Mouse (Mus musculus): ENCODE measurements around the gene Pam.
"Not testable (repeated sequence)": the region's sequence is repeated elsewhere in the genome, so short reads cannot be mapped to it uniquely, and the experiment has no call there.

Pam gene

DNA sequence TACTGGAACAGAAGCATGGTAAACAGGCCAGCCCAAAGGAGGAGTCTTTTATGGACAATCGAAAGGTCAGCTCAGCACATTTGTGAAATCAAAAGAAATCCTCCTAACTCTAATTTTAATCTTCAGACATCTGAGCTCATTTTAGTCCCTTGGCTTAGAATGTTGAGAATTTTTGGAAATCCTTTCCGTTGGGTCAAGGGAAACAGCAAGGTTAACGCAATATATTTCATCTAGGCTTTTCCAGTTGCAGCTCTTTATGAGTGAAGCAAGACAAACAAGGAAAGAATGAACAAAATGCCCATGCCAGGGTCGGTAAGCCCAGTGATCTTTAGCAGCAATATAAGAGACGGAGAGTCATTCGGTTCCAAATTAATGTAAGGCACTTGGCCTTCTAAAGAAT lies 135.3 kb downstream of the Pam start:
- no peak for DNase-seq

DNA sequence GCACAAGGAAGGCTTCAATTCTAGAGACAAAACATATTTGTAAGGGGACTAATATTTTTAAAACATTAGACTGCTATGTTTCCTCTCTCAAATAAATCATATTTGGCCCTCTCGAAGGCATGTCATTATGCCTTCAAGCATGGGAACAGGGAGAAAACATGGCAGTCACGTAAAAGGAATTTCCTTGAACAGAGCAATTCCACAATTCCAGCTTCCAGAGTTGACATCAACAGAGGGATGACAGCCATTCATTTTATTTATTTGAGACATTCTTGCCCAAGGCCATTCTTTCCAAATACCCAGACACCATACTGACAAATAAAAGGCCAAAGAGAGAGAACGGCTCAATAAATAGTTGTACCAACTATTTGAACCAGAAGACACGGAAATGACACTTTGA lies 136.7 kb downstream of the Pam start:
- DNase-seq = no peak

DNA sequence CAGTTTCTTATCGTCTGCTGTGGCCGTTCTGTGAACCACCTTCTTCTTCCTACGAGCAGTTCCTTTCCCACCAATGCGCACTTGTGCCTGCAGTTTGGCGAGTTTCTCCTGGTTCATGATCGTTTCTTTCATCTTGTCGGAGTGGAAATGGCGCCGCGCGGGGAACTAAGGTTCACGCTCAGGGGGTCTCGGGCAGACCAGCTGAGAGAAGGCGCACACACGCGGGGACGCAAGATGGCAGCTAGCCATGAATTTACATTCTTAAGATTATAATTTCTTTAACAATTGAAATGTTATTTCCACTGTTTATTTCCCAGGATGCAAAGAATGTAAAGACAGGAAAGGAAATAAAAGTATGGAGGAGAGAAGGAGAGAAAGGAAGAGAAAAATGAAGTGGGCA lies 146.2 kb downstream of the Pam start:
- DNase-seq = not testable (repeated sequence)

DNA sequence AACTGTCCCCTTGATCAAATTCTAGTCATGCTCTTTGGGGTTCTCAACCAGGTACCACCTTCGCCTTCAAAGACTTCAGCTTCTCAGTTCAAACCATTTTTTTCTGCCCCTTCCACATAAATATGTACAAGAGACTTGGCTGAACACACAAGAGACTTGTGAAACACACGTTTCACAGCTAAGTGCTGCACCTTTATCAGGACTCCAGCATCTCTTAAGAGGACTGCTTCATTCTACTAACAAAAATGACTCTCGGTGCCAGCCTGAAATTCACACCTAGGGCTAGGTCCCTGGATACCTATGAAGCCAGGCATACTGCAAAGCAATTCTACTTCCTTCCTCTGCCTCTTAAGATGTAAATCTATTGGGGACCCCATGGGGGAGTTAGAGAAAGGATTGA lies 148.3 kb downstream of the Pam start:
- no peak for DNase-seq

DNA sequence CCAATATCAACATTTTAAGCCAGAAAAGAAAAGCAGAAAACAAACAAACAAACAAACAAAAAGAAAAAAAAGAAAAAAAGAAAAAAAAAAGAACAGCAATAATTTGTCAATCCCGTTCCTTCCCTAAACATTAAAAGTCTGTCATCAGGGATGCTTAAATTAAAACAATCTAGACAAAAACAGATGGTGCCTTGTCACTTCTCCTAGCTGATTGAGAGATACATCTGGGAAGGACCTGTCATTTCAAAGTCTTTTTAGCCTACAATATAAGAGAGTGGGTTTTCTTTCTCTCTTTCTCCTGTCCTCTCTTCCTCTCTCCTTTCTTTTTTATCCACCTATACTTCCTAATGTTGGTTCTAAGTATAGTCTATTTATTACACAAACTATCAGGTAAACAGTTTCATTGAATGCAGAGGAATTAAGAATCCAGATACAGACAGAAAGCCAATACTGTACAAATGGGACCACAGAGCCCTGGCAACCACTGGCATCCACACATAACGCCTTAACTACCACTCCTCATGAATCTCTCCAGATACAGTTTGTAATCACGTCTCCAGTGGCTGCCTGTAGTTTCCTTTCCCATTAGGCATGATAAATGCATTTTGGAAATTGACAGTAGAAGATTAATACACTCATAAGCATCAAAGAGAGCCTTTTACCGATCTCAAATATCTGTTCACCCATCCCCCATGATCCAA lies 151.4 kb downstream of the Pam start:
- no peak for DNase-seq

DNA sequence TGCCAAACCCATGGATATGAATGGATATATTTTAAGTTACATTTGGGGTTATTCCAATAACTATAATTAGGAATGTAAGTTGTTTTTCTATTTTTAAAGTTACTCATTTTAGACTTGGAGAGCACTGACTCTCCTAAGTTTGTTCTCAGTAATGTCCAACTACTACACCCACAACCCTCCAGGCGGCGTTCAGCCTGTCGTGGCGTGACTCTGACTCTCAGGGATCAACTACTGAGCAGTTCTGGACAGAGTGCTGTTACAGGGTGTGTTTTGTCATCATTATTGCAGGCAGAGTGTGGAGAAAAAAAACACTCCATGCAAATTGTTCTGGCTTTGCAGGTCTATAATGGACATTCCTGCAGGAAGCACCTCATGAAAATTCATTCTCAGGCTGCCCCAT lies 152.0 kb downstream of the Pam start:
- DNase-seq = no peak

DNA sequence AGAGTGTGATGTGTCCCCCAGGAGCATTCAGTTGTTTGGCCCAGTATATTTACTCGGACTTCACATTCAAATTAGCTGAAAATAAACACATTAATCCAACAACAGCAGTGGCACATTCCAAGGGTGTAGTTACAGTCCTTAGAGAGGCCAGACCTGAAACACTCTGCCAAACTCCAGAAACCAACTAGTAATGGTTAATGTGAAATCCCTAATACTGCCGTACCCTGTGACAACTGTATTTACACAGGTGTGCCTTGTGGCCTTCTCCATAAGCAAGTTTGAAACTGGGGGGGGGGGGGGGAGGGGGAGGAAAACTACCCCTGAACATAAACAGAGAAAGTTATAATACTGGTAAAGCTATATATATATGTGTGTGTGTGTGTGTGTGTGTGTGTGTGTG lies 152.5 kb downstream of the Pam start:
- DNase-seq = no peak

DNA sequence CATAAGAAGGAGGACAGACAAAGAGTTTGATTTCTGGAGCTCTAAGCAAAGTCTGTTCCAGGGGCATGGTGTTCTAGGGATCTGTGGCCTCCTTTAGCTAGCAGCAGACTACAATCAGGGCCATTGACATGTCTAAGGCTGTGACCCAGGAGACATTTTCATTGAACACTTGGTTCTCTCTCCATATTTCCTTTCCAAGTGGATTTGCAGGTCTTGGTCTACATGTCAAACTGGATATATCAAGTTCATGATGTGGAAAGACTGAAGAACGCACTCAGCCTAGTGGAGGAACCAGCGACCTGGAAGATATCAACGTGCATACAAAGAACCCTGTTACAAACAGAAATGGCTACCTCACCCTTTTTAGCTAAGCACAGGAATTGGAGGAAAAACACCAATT lies 156.9 kb downstream of the Pam start:
- DNase-seq = no peak

DNA sequence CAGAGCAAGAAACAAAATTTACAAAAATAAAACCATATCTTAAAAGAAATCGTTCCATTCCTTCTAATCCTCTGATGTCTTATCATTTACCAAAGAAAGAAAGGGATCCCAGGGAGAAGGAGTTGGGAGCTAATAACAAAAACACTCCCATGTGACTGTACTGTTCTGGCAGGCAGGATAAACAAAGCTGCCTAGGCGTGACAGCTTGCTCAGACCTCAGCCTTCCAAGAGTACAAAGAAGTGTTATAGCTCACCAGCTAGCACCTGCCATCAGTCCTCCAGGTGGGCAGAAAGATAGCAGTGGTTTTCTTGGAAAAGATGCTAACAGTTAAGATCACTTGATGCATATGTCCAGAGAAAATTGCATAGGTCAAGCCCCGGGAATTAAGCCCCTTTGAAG lies 157.4 kb downstream of the Pam start:
- DNase-seq = no peak

DNA sequence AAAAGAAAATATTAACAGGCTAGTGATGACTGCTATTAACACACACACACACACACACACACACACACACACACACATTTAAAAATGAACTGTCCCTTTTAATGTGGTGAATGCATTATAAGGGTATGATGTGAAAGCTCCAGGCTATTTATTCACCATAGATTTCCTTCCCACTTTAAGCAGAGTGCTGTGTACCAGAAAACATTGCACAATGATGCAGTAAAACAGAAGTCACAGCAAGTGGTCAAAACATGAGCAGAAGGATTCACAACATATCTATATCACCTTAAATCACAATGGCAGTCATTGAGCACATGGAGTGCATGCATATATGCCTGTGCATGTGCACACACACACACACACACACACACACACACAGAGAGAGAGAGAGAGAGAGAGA lies 160.5 kb downstream of the Pam start:
- no peak for DNase-seq

DNA sequence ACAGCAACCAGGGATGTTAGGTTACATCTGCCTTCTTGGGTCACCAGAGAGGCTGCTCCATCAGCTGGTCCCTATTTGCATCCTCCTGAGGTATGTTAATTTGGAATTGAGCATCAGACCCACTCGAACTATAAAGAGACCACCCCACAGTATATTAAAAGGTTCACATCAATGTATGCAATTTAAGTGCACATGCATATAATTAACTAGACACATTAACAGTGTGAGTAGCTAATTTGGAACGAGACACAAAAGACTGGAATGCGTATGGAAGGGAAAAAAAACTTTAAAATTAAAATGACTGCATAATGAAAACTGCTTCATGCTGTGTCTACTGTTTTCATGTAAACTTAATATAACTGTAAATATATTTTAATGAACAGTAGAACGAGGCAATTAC lies 164.2 kb downstream of the Pam start:
- DNase-seq = no peak

DNA sequence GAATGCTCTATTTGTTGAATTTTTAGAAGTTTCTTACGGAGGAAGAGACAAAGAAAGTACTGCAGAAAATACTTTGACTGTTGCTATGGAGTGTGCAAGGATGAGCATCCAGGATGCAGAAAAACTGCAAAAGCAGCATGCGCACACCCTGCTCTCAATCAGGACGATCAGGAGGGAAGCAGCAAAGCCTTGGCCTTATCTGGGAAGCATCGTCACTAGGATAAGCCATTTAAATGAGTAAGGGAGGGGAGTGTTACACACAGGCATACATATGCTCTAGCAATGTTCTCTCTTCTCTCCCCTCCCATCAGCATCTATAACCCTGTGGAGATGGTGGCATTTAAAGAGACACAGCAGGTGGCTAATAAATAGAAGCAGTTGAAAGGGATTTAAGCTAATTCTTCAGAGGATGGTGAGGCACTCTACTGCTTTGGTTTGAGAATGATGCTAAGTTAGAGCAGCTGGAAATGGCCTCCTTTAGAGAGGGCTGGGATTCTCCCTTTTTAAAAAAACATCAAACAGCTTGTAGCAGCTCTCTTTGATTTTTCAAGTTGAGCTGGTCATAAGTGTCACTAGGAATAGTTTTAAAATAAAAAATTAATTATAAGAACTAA lies 165.9 kb downstream of the Pam start:
- no peak for DNase-seq

DNA sequence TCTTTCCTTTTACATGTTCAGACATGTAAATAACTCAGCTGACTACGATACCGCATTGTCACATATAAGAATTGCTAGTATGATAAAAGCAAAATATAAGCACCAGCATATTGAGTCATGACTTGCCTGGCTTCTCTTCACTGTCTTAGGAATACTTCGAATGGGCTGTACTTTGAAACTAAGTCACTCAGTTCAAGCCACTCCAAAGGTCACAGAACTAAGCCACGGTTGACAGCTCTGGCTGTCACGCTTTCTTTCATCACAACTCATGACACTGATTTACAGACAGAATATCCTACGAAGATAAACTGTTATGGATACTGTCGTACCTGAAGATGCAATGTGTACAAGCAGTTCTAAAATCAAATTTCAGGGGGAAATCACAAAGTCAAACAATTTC lies 168.7 kb downstream of the Pam start:
- DNase-seq = no peak

DNA sequence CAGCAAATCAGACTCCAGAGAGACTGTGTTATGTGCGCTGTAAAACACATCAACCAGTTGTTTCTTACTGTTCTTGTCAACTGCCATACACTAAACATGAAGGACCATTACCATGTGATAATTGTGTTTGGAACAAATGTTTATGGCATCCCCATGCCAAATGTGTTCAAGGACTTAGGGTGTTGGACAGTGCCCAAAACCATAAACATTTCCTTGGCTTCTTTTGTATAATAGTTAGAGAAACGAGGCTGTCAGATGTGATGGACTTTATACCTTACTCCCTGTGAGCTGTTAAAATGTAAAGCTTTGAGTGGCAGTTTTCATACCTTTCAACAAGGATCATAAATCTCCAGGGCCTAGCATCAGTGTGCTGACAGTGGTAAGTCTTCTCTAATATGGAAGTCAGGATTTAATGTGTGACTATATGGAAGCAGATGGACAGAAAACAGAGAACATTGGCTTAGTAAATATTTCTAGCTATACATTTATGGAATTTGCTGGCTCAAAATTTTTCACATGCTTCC lies 169.4 kb downstream of the Pam start:
- no peak for DNase-seq

DNA sequence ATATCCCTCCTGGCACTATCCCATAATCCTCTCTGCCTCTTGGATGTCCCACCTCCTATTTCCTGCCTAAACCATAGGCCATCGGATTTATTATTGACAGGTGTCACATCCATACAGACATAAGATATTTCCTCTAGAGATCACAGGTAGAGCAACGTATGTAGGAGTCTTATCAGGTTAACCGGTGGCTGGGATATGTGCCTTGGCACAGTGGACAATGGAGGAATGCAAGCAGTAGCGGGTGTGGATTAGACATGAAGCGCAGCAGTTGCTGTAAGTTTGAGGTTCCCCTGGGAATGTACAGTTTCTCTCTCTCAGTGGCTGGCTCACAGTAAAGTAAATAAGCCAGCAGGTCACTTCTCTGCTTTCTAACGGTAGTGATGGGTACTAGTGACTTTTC lies 173.1 kb downstream of the Pam start:
- DNase-seq = no peak

DNA sequence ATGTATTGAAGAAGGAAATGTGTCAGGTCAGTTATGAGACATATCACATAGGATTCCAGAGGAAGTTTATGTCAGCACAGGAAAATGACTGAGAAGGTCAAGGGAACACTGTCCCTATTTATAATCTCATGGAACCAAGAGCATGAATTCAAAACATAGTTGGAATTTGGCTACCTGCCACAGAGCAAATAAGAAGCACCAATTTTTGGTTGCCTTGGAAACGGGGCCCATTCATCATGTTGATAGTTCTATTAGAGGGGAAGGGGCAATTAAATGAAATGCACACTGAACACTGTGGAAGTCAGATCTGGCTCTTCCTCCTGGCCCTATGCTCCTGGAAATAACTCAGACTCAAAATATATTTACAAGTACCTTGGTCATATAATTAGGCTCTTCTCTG lies 173.6 kb downstream of the Pam start:
- DNase-seq = no peak

DNA sequence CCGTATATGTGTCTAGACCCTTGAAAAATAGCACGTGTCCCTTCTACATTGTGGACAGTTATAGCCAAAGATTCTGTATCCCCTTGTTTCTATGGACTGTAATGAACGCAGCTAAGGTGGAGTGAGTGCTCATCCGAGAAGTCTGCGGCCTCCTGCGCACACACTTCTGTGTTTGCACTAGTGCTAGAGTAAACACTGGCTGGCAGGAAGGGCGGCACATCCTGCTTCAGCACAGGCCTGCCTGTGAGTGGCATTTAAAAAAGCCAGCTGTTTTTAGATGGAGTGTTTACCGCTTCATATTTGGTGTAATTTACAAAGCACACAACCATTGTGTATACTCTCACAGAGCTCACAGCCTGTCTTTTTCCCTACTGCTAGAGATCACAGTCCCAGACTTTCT lies 177.0 kb downstream of the Pam start:
- no peak for DNase-seq

DNA sequence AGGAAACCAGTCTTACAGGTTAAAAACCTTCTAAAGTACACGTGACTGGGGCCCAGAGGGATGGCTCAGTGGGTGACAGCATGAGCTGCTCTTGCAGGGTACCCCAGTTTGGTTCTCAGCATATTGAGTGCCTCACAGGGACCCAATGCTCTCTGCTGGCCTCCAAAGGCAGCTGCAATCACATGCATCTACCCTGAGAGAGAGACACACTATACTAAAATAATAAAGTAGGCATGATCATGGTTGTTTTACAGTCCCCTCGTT lies 178.5 kb downstream of the Pam start:
- DNase-seq = no peak

DNA sequence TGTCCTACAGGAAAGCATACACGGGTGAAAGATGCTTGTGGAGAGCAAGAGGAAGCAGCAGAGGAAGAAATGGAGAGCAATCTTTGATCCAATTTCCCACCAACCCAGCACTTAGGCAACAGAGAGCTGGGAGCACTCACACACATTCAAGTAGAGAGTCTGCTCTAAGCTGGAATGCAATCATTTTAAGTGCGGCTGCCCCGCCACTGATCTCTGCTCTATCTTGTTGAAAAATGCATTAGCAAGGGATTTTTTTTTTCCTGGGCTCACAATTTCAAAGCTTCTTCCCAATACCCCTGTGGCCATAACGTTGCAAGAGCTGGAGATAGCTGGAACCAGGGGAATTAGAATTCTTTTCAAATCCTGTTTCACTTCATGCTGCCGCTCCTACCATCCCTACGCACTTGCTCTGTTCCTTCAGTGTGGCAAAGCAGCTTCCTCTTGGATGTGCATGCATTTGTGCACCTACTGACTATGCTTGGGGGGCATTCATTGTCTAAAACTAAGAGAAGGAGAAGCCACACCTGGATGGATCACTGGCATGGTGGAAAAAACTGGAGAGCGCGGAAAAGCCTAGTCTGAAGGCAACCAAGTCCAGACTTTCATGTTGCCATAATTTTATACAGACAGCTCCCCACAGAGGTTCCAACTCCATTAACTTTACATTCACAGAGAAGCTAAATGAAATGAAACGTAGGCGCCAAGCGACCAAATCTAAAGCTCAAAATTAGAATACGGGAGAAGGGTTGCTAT lies 179.1 kb downstream of the Pam start:
- no peak for DNase-seq

DNA sequence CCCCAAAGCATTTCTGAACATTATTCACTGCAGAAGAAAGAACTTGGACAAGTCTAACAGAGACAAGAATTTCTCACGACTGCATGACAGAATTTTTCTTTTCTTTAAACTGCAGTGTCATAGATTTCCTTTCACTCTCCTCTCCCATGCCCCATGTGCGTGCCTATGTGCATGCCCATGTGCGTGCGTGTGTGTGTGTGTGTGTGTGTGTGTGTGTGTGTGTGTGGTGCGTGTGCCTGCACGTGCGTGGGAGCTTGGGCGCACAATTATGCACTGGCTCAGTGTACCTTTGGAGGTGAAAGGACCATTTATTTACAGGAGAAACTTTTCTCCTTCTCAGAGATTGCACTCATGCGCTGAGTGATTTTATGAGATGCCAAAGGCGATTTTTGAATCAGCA lies 179.7 kb downstream of the Pam start:
- no peak for DNase-seq

DNA sequence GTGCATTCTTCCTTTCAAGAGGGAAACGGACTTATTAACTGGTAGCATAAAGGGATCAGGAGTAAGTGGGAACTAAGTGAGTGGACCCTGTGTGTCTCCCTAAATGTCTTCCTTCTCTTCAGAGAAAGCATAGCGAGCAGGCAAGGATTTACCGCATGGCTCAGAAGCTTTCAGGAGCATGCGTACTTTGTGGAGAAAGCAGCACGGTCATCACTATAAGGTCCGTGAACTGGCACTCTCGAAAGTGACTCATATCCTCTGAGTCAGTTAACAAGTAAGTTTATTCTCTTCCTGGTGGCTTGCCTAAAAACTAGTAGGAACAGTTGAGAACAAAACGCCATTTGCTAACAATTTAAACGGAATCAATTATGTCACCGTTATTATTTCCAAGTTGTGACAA lies 184.6 kb downstream of the Pam start:
- no peak for DNase-seq

DNA sequence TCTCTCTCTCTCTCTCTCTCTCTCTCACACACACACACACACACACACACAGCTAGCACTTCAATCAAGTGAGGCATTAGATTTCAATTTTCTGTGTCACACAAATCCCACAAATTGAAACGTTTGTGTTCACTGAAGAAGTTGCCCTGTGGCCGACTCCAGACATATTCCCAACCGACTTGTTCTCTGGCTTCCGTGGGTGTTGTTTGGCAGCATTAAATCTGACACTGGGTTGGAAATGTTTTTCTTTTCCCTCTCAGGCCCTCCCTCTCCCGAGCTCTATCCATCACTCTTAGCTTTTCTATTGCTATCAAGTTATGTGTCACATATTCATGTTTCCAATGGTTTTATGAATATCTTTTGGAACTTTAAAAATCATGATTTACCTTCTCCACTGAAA lies 185.9 kb downstream of the Pam start:
- DNase-seq = no peak

DNA sequence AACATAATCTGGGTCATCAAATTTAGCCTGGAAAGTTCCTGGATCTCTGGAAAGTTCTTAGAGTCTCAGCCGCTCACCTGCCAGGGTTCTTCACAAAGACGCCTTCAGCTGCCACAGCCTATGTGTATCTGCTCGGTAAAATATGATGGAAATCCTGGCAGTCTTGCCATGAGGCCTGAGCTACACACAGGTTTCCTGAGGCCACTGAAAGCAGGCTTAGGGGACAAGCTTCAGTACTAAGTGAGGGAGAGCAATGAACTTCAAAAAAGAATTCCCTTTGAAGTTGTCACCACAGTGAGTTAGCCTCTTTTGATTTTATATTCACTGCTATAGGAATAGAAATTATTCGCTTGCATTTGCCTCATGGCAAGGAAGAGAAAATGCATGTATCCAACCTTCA lies 186.7 kb downstream of the Pam start:
- DNase-seq = no peak

DNA sequence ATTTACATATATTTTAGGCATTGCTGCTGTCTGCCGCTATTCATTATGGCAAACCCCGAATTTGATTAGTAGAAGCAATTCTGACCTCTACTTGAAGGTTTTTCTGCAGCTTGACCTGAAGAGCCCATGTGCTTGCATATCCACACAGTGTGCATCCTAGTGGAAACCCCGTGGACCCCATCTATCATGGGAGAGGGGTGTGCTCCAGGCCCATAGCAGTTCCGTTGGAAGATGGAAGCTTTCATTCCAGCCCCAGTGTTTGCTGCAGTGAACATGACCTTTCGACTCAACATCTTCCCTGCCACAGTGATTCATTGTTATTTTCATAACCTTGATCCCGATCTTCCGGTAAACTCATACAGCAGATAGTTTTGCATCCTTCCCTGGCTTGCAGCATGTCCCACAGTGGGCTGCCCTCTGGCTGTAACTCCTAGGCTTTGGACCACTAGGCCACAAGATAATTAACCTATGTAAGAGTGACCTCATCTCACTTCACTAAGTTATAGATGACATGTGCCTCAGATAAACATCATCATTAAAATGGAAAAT lies 191.5 kb downstream of the Pam start:
- DNase-seq = no peak
